Mouse (Mus musculus) heart, adult 10 weeks (tissue): Measurements from ENCODE around the gene Uxt. TPM values are rescaled to one million over a fixed set of nuclear protein-coding genes. Genes with fewer than 3 reads are reported as not detected.

ENCODE experiments used
- polyA plus RNA-seq: library from polyadenylated mRNA; stranded (reverse); fragments of 350-450 nt; fragmentation: Illumina TruSeq; extraction: RNeasy Lipid Tissue Mini Kit (QIAGEN cat#74804); gene quantifications from one replicate; pipeline ENCODE4 v1.2.3, GENCODE M21; 2014; ENCODE audit warnings: low read depth, low replicate concordance

Uxt gene
- polyA plus RNA-seq, result 65.0 TPM

GRCm38 (mm10) chrX:20961477-20962378, at the start of gene Uxt:
TSS of gene Uxt (minus strand) at chrX:20962017.

GRCm38 (mm10) chrX:20950191-20950880, 11.5 kb downstream of the Uxt start, which contains the start of gene Elk1:
TSS of gene Elk1 (minus strand) at chrX:20950608.

GRCm38 (mm10) chrX:20931364-20931763, 30.5 kb downstream of the Uxt start, which contains the start of gene Cfp:
TSS of gene Cfp (minus strand) at chrX:20931555.

GRCm38 (mm10) chrX:20920844-20921364, 40.9 kb downstream of the Uxt start, which contains the start of gene Syn1:
TSS of gene Syn1 (minus strand) at chrX:20921004.

Other genes starting within 250 kb of the Uxt start
- gene Araf, start 164.2 kb downstream of the Uxt start, polyA plus RNA-seq, result 117 TPM
- 8.4 TPM for gene Timp1, start 91.9 kb downstream of the Uxt start, polyA plus RNA-seq
- gene Syn1, start 41.0 kb downstream of the Uxt start, polyA plus RNA-seq, result 0.13 TPM
- 12.5 TPM for gene Cfp, start 30.5 kb downstream of the Uxt start, polyA plus RNA-seq
- 11.5 TPM for gene Elk1, start 11.4 kb downstream of the Uxt start, polyA plus RNA-seq
- 5.2 TPM for gene Zfp182, start 100.3 kb upstream of the Uxt start, polyA plus RNA-seq
- not detected for gene Spaca5, start 106.4 kb upstream of the Uxt start, polyA plus RNA-seq
- 0.18 TPM for gene Zfp300, start 127.5 kb upstream of the Uxt start, polyA plus RNA-seq
- not detected for gene Ssxa1, start 153.8 kb upstream of the Uxt start, polyA plus RNA-seq
- not detected for gene Gm21876, start 213.6 kb upstream of the Uxt start, polyA plus RNA-seq